Mouse (Mus musculus): ENCODE data around the gene Ltbp2. TPM values are rescaled to one million over a fixed set of nuclear protein-coding genes. Genes with fewer than 3 reads are reported as not detected.

Ltbp2 gene
- total and polyA plus RNA-seq, 2 experiments from 2014 or later, result 1.1 to 8.1 TPM

DNA sequence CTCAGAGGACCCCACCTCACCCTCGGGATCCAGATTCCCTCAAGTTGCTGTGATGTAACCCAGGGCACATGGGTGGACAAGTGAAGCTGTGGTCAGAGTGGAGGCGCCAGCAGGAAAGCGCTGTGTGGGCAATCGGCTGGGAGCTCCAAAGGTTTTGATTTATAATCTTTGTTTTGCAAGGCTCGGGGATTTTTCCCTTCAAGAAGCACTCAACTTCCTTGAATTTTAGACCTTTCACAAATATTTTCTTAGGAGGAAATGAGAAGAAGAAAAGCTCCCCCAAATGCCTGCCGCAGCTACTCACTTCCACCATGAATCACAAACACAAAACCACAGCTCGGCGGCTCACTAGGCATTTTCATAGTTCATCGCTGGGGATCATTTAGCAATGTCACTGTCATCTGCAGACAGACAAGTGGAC, 29.7 kb downstream of the Ltbp2 start:
- TF ChIP-seq EP300 (IDR thresholded peaks at IDR 0.05; ENCODE audit: low read depth) (no peak), CTCF (IDR thresholded peaks at IDR 0.05; ENCODE audit: low read depth) (no peak)
- no peak overlapping the region for H3K4me2 ChIP-seq (ENCODE audit: low read depth, low read length)
- H3K27me3 ChIP-seq (ENCODE audit: control insufficient read depth, insufficient read depth, low read length), result peaks cover 65% of the 10 kb centered on the region
- H3K9ac ChIP-seq (replicated peaks; ENCODE audit: low read depth, low read length), result no peak overlapping the region
- 54% methylated on average over 9 of the region's 9 CpGs for WGBS
- no peaks in the 10 kb centered on the region for H3K9me3 ChIP-seq (replicated peaks; ENCODE audit: control insufficient read depth, low read length)
- H3K4me1 ChIP-seq (ENCODE audit: control insufficient read depth, insufficient read depth), result no peaks in the 10 kb centered on the region
- no peaks in the 10 kb centered on the region for H3K36me3 ChIP-seq (replicated peaks; ENCODE audit: control insufficient read depth, insufficient read depth, low read length)
- DNase-seq (ENCODE audit: low spot score) (no peak), ATAC-seq (ENCODE audit: insufficient read depth, low read depth) (no peak)
- no peak overlapping the region for H3K4me3 ChIP-seq (ENCODE audit: low read depth, low read length)
- no peak overlapping the region for H3K27ac ChIP-seq (ENCODE audit: low read depth)

- ATAC-seq (ENCODE audit: insufficient read depth, low read depth) (no peak), DNase-seq (ENCODE audit: low spot score) (no peak)
- WGBS, result 68% methylated on average over 6 of the region's 6 CpGs
- no peak overlapping the region for H3K4me2 ChIP-seq (ENCODE audit: low read depth, low read length)
- TF ChIP-seq CTCF (IDR thresholded peaks at IDR 0.05; ENCODE audit: low read depth) (no peak), EP300 (IDR thresholded peaks at IDR 0.05; ENCODE audit: low read depth) (no peak)
- peaks cover 37% of the 10 kb centered on the region for H3K27me3 ChIP-seq (ENCODE audit: control insufficient read depth, insufficient read depth, low read length)
- no peak overlapping the region for H3K9ac ChIP-seq (replicated peaks; ENCODE audit: low read depth, low read length)
- no peaks in the 10 kb centered on the region for H3K9me3 ChIP-seq (replicated peaks; ENCODE audit: control insufficient read depth, low read length)
- no peaks in the 10 kb centered on the region for H3K36me3 ChIP-seq (replicated peaks; ENCODE audit: control insufficient read depth, insufficient read depth, low read length)
- no peaks in the 10 kb centered on the region for H3K4me1 ChIP-seq (ENCODE audit: control insufficient read depth, insufficient read depth)
- H3K27ac ChIP-seq (ENCODE audit: low read depth), result no peak overlapping the region
- no peak overlapping the region for H3K4me3 ChIP-seq (ENCODE audit: low read depth, low read length)
Measured at GRCm38 (mm10) chr12:84842706-84843105, 33.6 kb downstream of the Ltbp2 start.

DNA sequence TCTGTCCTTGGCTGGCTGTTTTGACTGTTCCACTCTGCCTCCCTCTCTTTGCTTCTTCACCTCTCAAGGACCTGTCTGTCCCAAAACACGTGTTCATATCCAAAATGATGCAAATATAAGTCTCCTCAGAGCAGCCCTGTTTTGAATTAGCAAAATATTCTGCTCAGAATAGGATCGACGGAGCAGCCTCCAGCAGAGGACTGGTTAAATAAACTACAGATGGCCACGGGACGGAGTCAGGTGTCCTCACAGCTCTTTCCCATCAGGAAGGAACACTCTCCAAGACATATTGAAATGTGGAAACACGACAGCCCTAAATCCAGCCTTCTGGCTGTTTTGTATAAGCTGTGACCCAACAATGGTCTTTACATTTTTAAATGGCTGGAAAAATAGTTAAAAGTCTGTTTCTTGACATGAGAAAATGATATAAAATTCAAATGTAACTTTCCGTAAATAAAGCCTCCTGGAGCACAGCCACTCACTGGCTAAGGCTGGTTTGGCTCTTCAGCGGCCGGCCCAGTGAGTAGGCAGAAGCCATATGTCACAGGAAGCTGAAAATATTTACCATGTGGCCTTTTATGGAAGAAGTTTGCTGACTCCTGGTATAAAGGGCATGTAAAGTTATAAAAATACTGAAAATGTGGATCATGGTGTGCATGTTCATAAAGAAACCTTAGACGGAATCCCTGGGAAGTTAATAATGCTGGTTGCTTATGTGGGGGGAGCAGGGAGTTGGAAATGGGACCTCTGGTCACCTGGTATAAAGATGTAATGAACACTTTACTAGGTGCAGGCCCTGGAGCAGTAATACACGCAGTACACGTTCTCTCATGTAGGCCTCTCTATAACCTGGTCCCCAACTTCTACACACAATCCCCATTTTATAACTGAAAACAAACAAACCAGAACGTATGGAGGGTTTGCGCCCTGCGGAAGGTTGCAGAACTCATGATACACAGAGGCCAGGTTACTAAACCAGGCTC, 34.9 kb downstream of the Ltbp2 start:
- DNase-seq (ENCODE audit: low spot score), result no peak
- Histone ChIP-seq H3K4me1 (ENCODE audit: control insufficient read depth, insufficient read depth) (no peaks in the 10 kb centered on the region), H3K4me2 (ENCODE audit: low read depth, low read length) (no peak overlapping the region), H3K27ac (ENCODE audit: low read depth) (no peak overlapping the region), H3K9me3 (replicated peaks; ENCODE audit: control insufficient read depth, low read length) (no peaks in the 10 kb centered on the region), H3K36me3 (replicated peaks; ENCODE audit: control insufficient read depth, insufficient read depth, low read length) (no peaks in the 10 kb centered on the region), H3K27me3 (ENCODE audit: control insufficient read depth, insufficient read depth, low read length) (peaks cover 33% of the 10 kb centered on the region; the same call in 1 of the 2 replicates), H3K4me3 (ENCODE audit: low read depth, low read length) (no peak overlapping the region), H3K9ac (replicated peaks; ENCODE audit: low read depth, low read length) (no peak overlapping the region)
- TF ChIP-seq EP300 (IDR thresholded peaks at IDR 0.05; ENCODE audit: low read depth) (no peak), CTCF (IDR thresholded peaks at IDR 0.05; ENCODE audit: low read depth) (no peak)
- ATAC-seq (ENCODE audit: insufficient read depth, low read depth), result no peak
- 77% methylated on average over 15 of the region's 15 CpGs for WGBS

DNA sequence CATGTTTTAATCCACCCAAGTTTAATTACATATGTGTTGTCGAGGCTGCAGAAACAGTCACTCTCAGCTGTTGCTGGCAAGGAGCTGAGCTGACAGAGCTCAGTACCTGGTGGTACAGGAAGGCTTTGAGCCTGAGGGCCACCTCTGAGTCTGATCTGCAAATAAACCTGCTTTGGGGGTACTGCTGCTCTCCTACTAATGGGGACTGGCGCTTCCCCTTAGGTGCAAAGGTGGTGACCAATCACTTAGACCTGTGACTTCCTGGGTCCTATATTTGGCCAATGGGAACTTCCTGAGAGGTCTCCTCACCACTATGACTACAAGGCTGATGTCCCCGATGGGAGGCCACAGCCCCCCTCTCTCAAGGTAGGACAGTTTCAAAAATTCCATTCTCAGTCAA, 35.6 kb downstream of the Ltbp2 start:
- H3K4me1 ChIP-seq (ENCODE audit: control insufficient read depth, insufficient read depth), result no peaks in the 10 kb centered on the region
- ATAC-seq (ENCODE audit: insufficient read depth, low read depth) (no peak), DNase-seq (ENCODE audit: low spot score) (no peak)
- no peak overlapping the region for H3K4me2 ChIP-seq (ENCODE audit: low read depth, low read length)
- no peak for TF ChIP-seq CTCF (IDR thresholded peaks at IDR 0.05; ENCODE audit: low read depth)
- TF ChIP-seq EP300 (IDR thresholded peaks at IDR 0.05; ENCODE audit: low read depth), result no peak
- peaks cover 33% of the 10 kb centered on the region; the same call in 1 of the 2 replicates for H3K27me3 ChIP-seq (ENCODE audit: control insufficient read depth, insufficient read depth, low read length)
- H3K36me3 ChIP-seq (replicated peaks; ENCODE audit: control insufficient read depth, insufficient read depth, low read length), result no peaks in the 10 kb centered on the region
- WGBS, result 51% methylated on average over 3 of the region's 3 CpGs
- H3K4me3 ChIP-seq (ENCODE audit: low read depth, low read length), result no peak overlapping the region
- no peak overlapping the region for H3K9ac ChIP-seq (replicated peaks; ENCODE audit: low read depth, low read length)
- H3K27ac ChIP-seq (ENCODE audit: low read depth), result no peak overlapping the region
- no peaks in the 10 kb centered on the region for H3K9me3 ChIP-seq (replicated peaks; ENCODE audit: control insufficient read depth, low read length)

DNA sequence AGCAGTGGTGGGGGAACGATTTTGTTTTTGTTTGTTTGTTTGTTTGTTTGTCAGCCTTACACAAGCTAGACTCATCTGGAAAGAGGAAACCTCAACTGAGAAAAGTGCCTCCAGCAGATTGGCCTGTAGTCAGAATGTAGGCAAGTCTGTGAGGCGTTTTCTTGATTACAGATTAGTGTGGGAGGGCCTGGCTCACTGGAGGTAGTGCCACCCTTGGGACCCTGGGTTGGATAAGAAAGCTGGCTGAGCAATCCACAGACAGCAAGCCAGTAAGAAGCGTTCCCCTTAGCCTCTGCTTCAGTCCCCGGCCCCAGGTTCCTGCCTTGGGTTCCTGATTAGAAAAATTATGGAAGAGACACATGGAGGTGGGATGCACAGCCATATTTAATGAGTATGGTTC, 36.4 kb downstream of the Ltbp2 start:
- no peak overlapping the region for H3K4me3 ChIP-seq (ENCODE audit: low read depth, low read length)
- H3K27me3 ChIP-seq (ENCODE audit: control insufficient read depth, insufficient read depth, low read length), result peaks cover 33% of the 10 kb centered on the region; the same call in 1 of the 2 replicates
- DNase-seq (ENCODE audit: low spot score) (no peak), ATAC-seq (ENCODE audit: insufficient read depth, low read depth) (no peak)
- WGBS, result 61% methylated on average over 4 of the region's 4 CpGs
- TF ChIP-seq EP300 (IDR thresholded peaks at IDR 0.05; ENCODE audit: low read depth) (no peak), CTCF (IDR thresholded peaks at IDR 0.05; ENCODE audit: low read depth) (no peak)
- no peaks in the 10 kb centered on the region for H3K9me3 ChIP-seq (replicated peaks; ENCODE audit: control insufficient read depth, low read length)
- no peak overlapping the region for H3K9ac ChIP-seq (replicated peaks; ENCODE audit: low read depth, low read length)
- H3K4me1 ChIP-seq (ENCODE audit: control insufficient read depth, insufficient read depth), result no peaks in the 10 kb centered on the region
- no peaks in the 10 kb centered on the region for H3K36me3 ChIP-seq (replicated peaks; ENCODE audit: control insufficient read depth, insufficient read depth, low read length)
- H3K4me2 ChIP-seq (ENCODE audit: low read depth, low read length), result no peak overlapping the region
- no peak overlapping the region for H3K27ac ChIP-seq (ENCODE audit: low read depth)
